Mouse (Mus musculus): Measurements from ENCODE around the gene Slc12a8. TPM values are rescaled to one million over a fixed set of nuclear protein-coding genes. Genes with fewer than 3 reads are reported as not detected.

Slc12a8 gene
- polyA plus RNA-seq, 1 experiment from 2014 or later = 0.50 TPM

DNA sequence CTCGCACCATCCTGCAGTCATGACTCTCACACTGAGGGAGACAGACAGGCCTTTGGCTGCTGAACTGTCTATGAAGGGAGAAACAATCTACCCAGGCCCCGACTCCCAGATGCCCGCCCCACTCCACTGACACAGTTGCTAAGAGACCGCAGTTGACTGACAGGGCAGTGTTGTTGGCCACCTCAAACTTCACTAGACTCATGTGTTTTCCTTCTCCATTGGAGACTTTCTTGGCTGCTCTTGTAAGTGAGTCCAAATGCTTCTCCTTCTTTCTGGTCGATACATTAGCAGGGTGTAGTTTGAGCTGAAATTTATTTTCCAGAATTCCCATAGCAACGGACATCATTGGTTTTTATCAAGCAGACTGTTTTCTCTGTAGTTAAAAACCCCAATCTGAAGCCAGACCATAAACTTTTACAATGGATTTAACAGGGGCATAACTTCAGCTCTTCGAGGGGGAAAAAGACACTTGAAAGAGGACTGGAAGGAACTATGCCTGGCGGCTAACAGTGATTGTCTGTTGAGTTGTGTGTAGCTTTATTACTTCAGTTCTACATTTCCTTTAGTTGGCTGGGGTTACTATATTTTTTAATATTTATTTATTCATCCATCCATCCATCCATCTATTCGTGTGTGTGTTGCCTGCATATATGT lies 36.7 kb downstream of the Slc12a8 start:
- ATAC-seq = no peak
- Histone ChIP-seq H3K4me3 (replicated peaks) (no peak overlapping the region), H3K9me3 (no peaks in the 10 kb centered on the region), H3K9ac (replicated peaks) (no peak overlapping the region), H3K4me1 (replicated peaks) (peaks cover 15% of the 10 kb centered on the region), H3K27me3 (no peaks in the 10 kb centered on the region), H3K36me3 (no peaks in the 10 kb centered on the region), H3K4me2 (replicated peaks) (no peak overlapping the region), H3K27ac (no peak overlapping the region)
- 68% methylated on average over 9 of the region's 9 CpGs for WGBS

DNA sequence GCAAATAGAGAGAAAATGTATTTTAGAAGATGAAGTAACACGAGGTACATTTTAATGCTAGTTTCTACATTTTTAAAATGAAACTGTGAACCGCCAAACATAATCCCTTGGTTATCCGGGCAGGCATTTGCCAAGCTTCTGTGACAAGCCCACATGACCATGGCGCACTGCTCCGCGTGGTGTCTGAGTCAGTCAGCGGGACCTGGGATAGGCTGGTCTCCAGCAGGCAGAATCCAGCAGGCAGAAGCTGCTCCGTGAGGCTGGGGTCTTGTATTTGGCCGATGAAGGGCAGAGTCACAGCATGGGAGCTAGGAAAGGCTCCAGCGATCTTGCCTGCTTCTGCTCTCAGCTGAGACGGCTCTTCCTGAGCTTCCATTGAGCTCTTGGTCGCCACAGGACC lies 41.0 kb downstream of the Slc12a8 start:
- H3K4me1 ChIP-seq (replicated peaks) = peaks cover 32% of the 10 kb centered on the region
- no peak overlapping the region for H3K4me3 ChIP-seq (replicated peaks)
- no peak overlapping the region for H3K27ac ChIP-seq
- H3K9ac ChIP-seq (replicated peaks) = no peak overlapping the region
- no peak overlapping the region for H3K4me2 ChIP-seq (replicated peaks)
- 80% methylated on average over 12 of the region's 12 CpGs for WGBS
- no peaks in the 10 kb centered on the region for H3K9me3 ChIP-seq
- H3K36me3 ChIP-seq = no peaks in the 10 kb centered on the region
- H3K27me3 ChIP-seq = no peaks in the 10 kb centered on the region
- ATAC-seq = no peak

DNA sequence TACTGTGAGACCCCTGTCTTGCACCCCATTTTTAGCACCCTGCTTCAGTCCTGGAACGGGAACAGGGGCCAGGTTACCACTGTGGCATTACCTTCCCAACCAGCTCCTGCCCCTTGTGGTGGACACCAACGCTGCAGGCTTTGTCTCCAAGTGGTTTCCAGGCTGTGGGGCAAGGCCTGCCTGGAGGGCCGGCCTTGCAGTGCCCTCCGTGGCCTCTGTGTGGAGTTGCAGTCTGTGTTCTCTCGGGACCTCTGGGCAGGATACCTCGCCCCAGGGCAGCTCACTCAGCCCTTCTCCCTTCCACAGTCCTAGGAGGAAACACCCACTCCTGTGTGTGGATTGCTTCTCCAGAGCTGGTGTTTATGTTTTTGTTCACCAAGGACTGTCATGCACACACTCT lies 43.2 kb downstream of the Slc12a8 start:
- no peak overlapping the region for H3K9ac ChIP-seq (replicated peaks)
- H3K27ac ChIP-seq = peak overlapping the region; percentile 30; the same call in 1 of the 2 replicates
- 0% methylated on average over 6 of the region's 6 CpGs for WGBS

DNA sequence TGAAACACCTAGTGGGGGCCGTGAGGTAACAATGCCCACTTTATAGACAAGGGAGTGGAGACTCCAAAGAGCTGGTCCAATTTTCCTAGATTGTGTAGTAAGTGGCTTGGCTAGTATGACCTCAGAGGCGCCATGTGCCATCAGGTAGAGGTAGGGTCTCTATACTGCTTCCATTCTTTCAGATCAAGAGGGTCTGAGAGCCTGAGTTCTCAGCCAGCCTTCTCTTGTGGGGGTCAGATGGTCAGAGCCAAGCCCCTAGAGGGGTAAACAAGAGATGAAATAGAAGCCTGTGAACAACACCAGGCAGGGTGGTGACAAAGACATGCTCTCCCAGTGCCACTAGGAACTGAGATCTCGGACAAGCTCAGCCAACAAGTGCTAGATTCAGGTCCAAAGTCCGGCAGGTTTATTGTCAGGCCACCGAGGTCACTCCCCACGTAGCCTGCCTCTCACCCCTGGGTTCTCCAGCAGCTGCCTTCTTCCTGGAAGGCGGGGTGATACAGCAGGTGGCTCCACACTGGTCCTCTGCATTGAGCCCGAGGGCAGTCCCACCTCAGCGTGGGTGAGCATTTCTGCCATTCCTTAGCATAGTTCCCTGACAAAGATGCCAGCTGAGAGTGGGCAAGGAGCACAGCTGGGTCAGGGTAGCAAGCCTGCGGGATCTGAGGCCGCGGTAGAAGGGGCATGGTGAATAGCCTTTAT lies 44.3 kb downstream of the Slc12a8 start:
- H3K36me3 ChIP-seq = no peaks in the 10 kb centered on the region
- 78% methylated on average over 12 of the region's 12 CpGs for WGBS

More for the DNA sequence above, 43.2 kb downstream of the Slc12a8 start:
- peak; percentile 92 for ATAC-seq
- Histone ChIP-seq H3K9me3 (no peaks in the 10 kb centered on the region), H3K4me1 (replicated peaks) (peaks cover 20% of the 10 kb centered on the region), H3K4me2 (replicated peaks) (no peak overlapping the region), H3K36me3 (no peaks in the 10 kb centered on the region), H3K4me3 (replicated peaks) (no peak overlapping the region), H3K27me3 (no peaks in the 10 kb centered on the region)

DNA sequence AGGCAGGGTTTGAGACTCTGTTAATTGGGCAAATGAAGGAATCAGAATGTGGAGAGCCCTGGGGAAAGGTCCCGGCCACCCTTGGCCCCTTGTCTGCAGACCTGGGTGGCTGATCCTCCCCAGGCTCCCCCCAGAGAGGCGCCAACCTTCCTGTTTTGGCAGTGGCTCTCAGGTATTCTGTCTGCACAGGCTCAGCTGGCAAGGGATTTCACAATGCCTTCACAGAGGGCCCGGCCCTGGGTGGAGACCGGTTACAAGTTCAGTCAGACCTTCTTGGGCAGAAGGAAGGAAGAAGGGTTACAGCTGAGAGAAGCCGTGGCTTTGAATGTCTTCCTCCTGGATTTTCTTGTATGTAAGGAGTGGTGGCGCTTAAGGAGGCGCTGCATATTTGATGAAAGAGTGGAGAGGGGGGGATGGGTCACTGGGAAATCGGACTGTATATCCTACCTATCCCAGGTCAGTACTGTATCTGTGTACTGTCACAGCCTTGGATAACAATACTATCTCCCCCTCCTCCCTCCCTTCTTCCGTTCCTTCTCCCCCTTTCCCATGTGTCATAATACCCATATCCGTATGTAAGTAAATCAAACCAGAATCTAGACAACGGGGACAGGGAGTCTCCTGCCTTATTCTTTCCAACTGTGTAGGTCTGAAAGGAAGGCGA lies 45.9 kb downstream of the Slc12a8 start:
- peaks cover 19% of the 10 kb centered on the region for H3K4me1 ChIP-seq (replicated peaks)
- no peaks in the 10 kb centered on the region for H3K27me3 ChIP-seq
- ATAC-seq = no peak
- H3K4me2 ChIP-seq (replicated peaks) = no peak overlapping the region
- 80% methylated on average over 12 of the region's 12 CpGs for WGBS
- H3K4me3 ChIP-seq (replicated peaks) = no peak overlapping the region
- H3K27ac ChIP-seq = 0 out of 2 replicates have a peak overlapping the region, but pooled peaks have one; percentile 1
- H3K9me3 ChIP-seq = no peaks in the 10 kb centered on the region
- H3K9ac ChIP-seq (replicated peaks) = no peak overlapping the region
- H3K36me3 ChIP-seq = no peaks in the 10 kb centered on the region

More for the DNA sequence above, 44.3 kb downstream of the Slc12a8 start:
- no peak overlapping the region for H3K4me2 ChIP-seq (replicated peaks)
- no peak overlapping the region for H3K27ac ChIP-seq
- peaks cover 19% of the 10 kb centered on the region for H3K4me1 ChIP-seq (replicated peaks)
- no peak overlapping the region for H3K4me3 ChIP-seq (replicated peaks)
- H3K27me3 ChIP-seq = no peaks in the 10 kb centered on the region
- H3K9me3 ChIP-seq = no peaks in the 10 kb centered on the region
- no peak overlapping the region for H3K9ac ChIP-seq (replicated peaks)
- ATAC-seq = no peak

DNA sequence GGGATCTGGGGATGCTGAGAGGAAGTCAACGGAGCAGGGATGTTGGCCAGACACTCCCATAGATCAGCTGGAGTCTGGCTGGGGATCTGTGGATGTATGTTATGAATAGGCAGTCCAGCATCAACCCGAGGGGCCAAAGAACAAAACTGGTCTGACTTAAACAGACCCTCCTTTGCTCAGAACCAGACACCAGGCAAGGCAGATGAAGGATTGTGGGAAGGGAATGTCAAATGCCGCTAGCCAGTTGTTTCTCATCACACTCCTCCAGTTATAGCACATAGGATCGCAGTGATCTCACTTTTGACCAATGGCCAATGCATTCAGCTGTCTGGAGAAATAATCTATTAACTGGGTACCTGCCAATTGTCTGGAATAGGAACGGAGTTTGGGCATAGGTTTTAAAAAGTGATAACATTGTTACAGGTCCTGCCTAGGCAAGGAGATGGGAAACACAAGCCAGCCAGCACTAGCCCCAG lies 46.4 kb downstream of the Slc12a8 start:
- H3K9me3 ChIP-seq = no peaks in the 10 kb centered on the region
- H3K4me3 ChIP-seq (replicated peaks) = no peak overlapping the region
- no peak for ATAC-seq
- H3K9ac ChIP-seq (replicated peaks) = no peak overlapping the region
- peaks cover 19% of the 10 kb centered on the region for H3K4me1 ChIP-seq (replicated peaks)
- no peaks in the 10 kb centered on the region for H3K27me3 ChIP-seq
- no peak overlapping the region for H3K4me2 ChIP-seq (replicated peaks)
- H3K27ac ChIP-seq = 0 out of 2 replicates have a peak overlapping the region, but pooled peaks have one; percentile 1
- H3K36me3 ChIP-seq = no peaks in the 10 kb centered on the region
- WGBS = 82% methylated on average over 5 of the region's 5 CpGs

DNA sequence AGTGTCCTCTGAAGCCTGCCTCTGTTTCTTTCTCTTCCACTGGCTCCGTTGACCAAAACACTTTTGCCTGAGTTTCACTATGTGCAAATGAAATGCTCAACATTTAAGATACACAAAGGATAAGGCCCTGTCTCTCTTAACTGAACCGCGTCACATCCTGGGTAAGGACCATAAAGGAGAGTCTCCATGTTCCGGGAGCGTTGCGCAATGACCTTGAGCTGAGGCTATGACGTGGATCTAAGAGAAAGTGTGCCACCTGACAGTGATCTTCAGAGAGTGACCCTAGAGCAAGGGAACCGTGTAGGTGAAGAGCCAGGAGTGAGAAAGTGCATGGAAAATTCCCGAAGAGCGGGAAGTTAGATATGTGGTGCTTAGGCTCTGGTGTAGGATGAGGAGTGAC lies 49.3 kb downstream of the Slc12a8 start:
- ATAC-seq = no peak
- H3K27ac ChIP-seq = no peak overlapping the region
- no peaks in the 10 kb centered on the region for H3K36me3 ChIP-seq
- peaks cover 7% of the 10 kb centered on the region; the same call in 1 of the 2 replicates for H3K4me1 ChIP-seq (replicated peaks)
- H3K9ac ChIP-seq (replicated peaks) = no peak overlapping the region
- H3K9me3 ChIP-seq = no peaks in the 10 kb centered on the region
- no peaks in the 10 kb centered on the region for H3K27me3 ChIP-seq
- WGBS = 91% methylated on average over 10 of the region's 10 CpGs
- no peak overlapping the region for H3K4me3 ChIP-seq (replicated peaks)
- no peak overlapping the region for H3K4me2 ChIP-seq (replicated peaks)

DNA sequence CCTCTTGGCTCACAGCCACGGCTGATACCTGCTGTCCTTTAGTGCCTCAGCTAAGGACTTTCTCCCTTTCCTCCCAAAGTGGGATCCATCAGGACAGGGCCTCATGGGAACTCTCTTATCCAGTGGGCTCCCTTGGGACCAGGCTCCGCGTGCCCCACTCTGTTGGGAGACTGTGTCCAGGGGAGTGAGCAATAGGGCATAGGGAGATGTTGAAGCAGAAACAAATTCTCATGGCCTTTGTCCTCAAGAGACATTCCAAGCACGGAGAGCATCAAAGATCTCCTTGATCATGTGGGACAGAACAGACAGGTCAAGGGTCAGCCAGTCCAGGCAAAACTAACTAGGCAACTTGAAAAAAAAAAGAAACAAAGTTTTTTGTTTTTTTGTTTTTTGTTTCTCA lies 50.6 kb downstream of the Slc12a8 start:
- H3K4me3 ChIP-seq (replicated peaks) = no peak overlapping the region
- no peaks in the 10 kb centered on the region for H3K9me3 ChIP-seq
- no peak overlapping the region for H3K27ac ChIP-seq
- no peak overlapping the region for H3K4me2 ChIP-seq (replicated peaks)
- H3K36me3 ChIP-seq = no peaks in the 10 kb centered on the region
- 65% methylated on average over 4 of the region's 4 CpGs for WGBS
- H3K9ac ChIP-seq (replicated peaks) = no peak overlapping the region
- H3K27me3 ChIP-seq = no peaks in the 10 kb centered on the region
- H3K4me1 ChIP-seq (replicated peaks) = peaks cover 6% of the 10 kb centered on the region; the same call in 1 of the 2 replicates
- ATAC-seq = no peak

DNA sequence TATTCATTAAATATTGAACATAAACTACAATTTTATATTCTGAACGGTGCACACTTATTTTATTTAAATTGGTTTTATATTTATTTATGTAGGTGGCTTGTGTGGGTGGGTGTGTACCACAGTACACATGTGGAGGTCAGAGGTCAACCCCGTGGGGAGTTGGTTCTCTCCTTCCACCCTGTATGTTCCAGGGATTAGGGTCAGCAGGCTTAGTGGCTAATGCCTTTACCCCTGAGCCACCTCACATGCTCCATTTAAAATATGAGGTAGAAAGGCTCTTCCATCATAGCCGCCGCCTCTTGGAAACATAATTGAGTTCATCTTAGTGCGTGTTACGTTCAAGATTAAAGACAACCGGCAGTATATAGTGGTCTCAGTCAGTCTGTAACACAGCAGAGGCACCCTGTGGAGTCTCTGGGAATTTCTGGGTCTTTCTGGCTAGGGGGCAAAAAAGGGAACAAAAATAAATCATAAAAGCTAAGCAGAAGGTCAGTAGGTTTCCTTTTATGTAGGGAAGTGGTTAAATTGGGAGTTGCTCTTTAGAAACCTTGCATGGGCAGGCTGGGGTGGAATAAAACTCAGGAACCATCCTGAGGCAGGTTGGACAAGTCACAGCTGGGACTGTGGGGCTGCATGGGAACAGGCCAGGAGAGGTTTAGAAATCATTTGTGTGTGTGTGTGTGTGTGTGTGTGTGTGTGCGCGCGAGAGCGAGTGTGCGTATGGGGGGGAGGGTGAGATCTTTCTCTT lies 51.3 kb downstream of the Slc12a8 start:
- WGBS = 77% methylated on average over 12 of the region's 12 CpGs
- Histone ChIP-seq H3K4me2 (replicated peaks) (no peak overlapping the region), H3K9me3 (no peaks in the 10 kb centered on the region), H3K4me3 (replicated peaks) (no peak overlapping the region), H3K4me1 (replicated peaks) (no peaks in the 10 kb centered on the region; the same call in 1 of the 2 replicates), H3K27me3 (no peaks in the 10 kb centered on the region), H3K9ac (replicated peaks) (no peak overlapping the region), H3K36me3 (no peaks in the 10 kb centered on the region), H3K27ac (no peak overlapping the region)
- ATAC-seq = no peak

DNA sequence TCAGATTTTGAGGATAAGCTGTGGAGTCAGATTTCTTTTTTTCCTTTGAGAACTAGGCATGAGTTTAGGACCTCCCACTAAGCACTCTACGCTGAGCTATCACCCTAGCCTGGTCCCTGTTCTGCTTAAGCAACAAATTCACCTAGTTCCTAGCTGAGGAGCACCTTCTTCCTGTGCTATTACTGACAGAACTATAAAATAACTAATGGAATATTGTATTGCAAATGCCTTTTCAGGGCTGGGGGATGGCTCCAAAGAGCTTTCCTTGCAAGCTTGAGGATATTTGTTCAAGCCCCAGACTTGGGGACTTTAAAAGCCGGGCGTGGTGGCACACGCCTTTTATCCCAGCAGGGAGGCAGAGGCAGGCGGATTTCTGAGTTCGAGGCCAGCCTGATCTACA lies 55.5 kb downstream of the Slc12a8 start:
- ATAC-seq = no peak
- Histone ChIP-seq H3K36me3 (no peaks in the 10 kb centered on the region), H3K27me3 (no peaks in the 10 kb centered on the region), H3K4me3 (replicated peaks) (no peak overlapping the region), H3K4me2 (replicated peaks) (no peak overlapping the region), H3K4me1 (replicated peaks) (no peaks in the 10 kb centered on the region; the same call in 1 of the 2 replicates), H3K9ac (replicated peaks) (no peak overlapping the region), H3K9me3 (no peaks in the 10 kb centered on the region), H3K27ac (no peak overlapping the region)
- 85% methylated on average over 6 of the region's 6 CpGs for WGBS

DNA sequence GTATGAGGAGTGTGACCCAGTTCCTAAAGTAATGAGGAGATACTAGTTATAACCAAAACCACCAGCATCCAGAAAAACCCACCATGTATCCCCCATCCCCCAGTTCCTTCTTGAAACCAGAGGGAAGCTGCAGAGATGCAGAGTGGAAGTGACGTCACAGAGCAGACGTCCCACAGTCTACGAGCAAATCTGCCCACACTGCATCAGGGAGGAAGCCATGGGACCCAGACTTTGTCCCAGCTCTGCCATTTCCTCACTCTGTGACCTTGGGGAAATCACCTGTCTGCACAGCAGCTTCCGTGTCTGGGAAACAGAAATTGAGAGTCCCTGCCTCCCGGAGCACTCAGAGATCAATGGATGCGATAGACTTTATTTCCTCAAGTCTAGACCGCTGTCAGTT lies 56.6 kb downstream of the Slc12a8 start:
- Histone ChIP-seq H3K4me2 (replicated peaks) (no peak overlapping the region), H3K27me3 (no peaks in the 10 kb centered on the region), H3K9me3 (no peaks in the 10 kb centered on the region), H3K4me3 (replicated peaks) (no peak overlapping the region), H3K27ac (no peak overlapping the region), H3K36me3 (no peaks in the 10 kb centered on the region), H3K9ac (replicated peaks) (no peak overlapping the region), H3K4me1 (replicated peaks) (no peaks in the 10 kb centered on the region)
- ATAC-seq = no peak
- WGBS = 89% methylated on average over 7 of the region's 7 CpGs

Data from midbrain, embryonic 13.5 days (tissue).